ENCODE assay signal across 8 mouse cellular contexts in genomic region chr11:69257807-69258206, GRCm38 (mm10). TPM values are rescaled to one million over a fixed set of nuclear protein-coding genes. Genes with fewer than 3 reads are reported as not detected.
DNase-seq lines count a peak whose midpoint lies in the region; ATAC-seq lines count a peak whose summit lies in the region.

No protein-coding gene starts in this region.

- no peak overlapping the region for H3K4me3 ChIP-seq in midbrain, embryonic 14.5 days (replicated peaks; ENCODE audit: low read depth, low read length)
- H3K4me3 ChIP-seq in midbrain, embryonic 16.5 days (ENCODE audit: low read depth, low read length): no peak overlapping the region

- no peak for ATAC-seq in midbrain, embryonic 14.5 days (ENCODE audit: low FRiP score, low TSS enrichment)
- ATAC-seq in midbrain, embryonic 16.5 days: no peak

- H3K4me2 ChIP-seq in midbrain, embryonic 14.5 days (ENCODE audit: low read length): no peak overlapping the region
- no peak overlapping the region for H3K4me2 ChIP-seq in midbrain, embryonic 16.5 days (ENCODE audit: low read length)

- no peak overlapping the region for H3K27ac ChIP-seq in midbrain, embryonic 14.5 days (replicated peaks; ENCODE audit: low read depth, low read length)
- H3K27ac ChIP-seq in midbrain, embryonic 16.5 days (ENCODE audit: low read length): no peak overlapping the region

- H3K9ac ChIP-seq in midbrain, embryonic 14.5 days (replicated peaks; ENCODE audit: low read length): no peak overlapping the region
- no peak overlapping the region for H3K9ac ChIP-seq in midbrain, embryonic 16.5 days (ENCODE audit: low read depth, low read length)

- DNase-seq in gastrocnemius, adult 18-20 months (ENCODE audit: low spot score): peak; percentile 52
- DNase-seq in gastrocnemius, postnatal 10 days: no peak
- peak; percentile 86 for DNase-seq in midbrain, embryonic 14.5 days
- peak; percentile 60 for DNase-seq in embryo, embryonic 9.5 days (ENCODE audit: extremely low spot score)
- peak; percentile 39 for DNase-seq in lung, postnatal 25 days (ENCODE audit: low spot score)
- no peak for DNase-seq in spleen, postnatal 14 days (ENCODE audit: low spot score in 2 of 2)
- DNase-seq in right cerebral cortex, postnatal 4 days: no peak

- no peaks in the 10 kb centered on the region for H3K9me3 ChIP-seq in midbrain, embryonic 14.5 days (ENCODE audit: control insufficient read depth, low read length)
- no peaks in the 10 kb centered on the region for H3K9me3 ChIP-seq in midbrain, embryonic 16.5 days (replicated peaks; ENCODE audit: control insufficient read depth, low read length, poor library complexity, severe bottlenecking)

- 53% methylated on average over 4 of the region's 4 CpGs for WGBS in midbrain, embryonic 14.5 days
- 48% methylated on average over 4 of the region's 4 CpGs for WGBS in midbrain, embryonic 16.5 days

- H3K27me3 ChIP-seq in midbrain, embryonic 14.5 days (ENCODE audit: control insufficient read depth, insufficient read depth, low read length): no peaks in the 10 kb centered on the region
- H3K27me3 ChIP-seq in midbrain, embryonic 16.5 days (ENCODE audit: control insufficient read depth, insufficient read depth, low read depth, low read length): no peaks in the 10 kb centered on the region

- H3K36me3 ChIP-seq in midbrain, embryonic 14.5 days (ENCODE audit: control insufficient read depth, insufficient read depth, low read length): no peaks in the 10 kb centered on the region
- no peaks in the 10 kb centered on the region for H3K36me3 ChIP-seq in midbrain, embryonic 16.5 days (ENCODE audit: control insufficient read depth, insufficient read depth, low read length)

- no peaks in the 10 kb centered on the region for H3K4me1 ChIP-seq in midbrain, embryonic 14.5 days (ENCODE audit: control insufficient read depth, insufficient read depth, low read length)
- H3K4me1 ChIP-seq in midbrain, embryonic 16.5 days (ENCODE audit: control insufficient read depth, insufficient read depth, low read length): no peaks in the 10 kb centered on the region

RNA-seq across cellular contexts. Expression of gene Gucy2e, which starts 21.0 kb away (rescaled TPM):
- not detected for total RNA-seq in gastrocnemius, adult 18-20 months (2021)
- not detected for total RNA-seq in gastrocnemius, postnatal 10 days (2021)
- polyA plus RNA-seq in midbrain, embryonic 14.5 days (2014; fragmentation: Nextera tagmentation; extraction: Ambion mirVana): 0.37 and 0.49 TPM in 2 replicates
- polyA plus RNA-seq in midbrain, embryonic 16.5 days (2015; fragmentation: Nextera tagmentation; extraction: Ambion mirVana): 0.51 and 0.67 TPM in 2 replicates

Comparison
In these comparisons a context has a peak if more than half of its experiments do, and no peak if none do; other contexts are left out.
1. DNase-seq: peak in gastrocnemius, adult 18-20 months (single experiment), midbrain, embryonic 14.5 days (single experiment), embryo, embryonic 9.5 days (single experiment) and lung, postnatal 25 days (single experiment); none in gastrocnemius, postnatal 10 days (single experiment), spleen, postnatal 14 days (0 of 2) and right cerebral cortex, postnatal 4 days (single experiment).